Mouse (Mus musculus): ENCODE results near the gene Rasgef1b. TPM values are rescaled to one million over a fixed set of nuclear protein-coding genes. Genes with fewer than 3 reads are reported as not detected.

Rasgef1b gene
- polyA plus RNA-seq, 1 experiment = 63.5 TPM

- TF ChIP-seq CTCF (IDR thresholded peaks at IDR 0.05; ENCODE audit: extremely low read depth, insufficient read depth, low read length) = no peak
- TF ChIP-seq POLR2A (IDR thresholded peaks at IDR 0.05; ENCODE audit: extremely low read depth, insufficient read depth, low read length) = no peak
- Histone ChIP-seq H3K4me3 (ENCODE audit: insufficient read depth, low read length) (no peak overlapping the region), H3K27ac (ENCODE audit: insufficient read depth, low read length) (no peak overlapping the region), H3K4me1 (ENCODE audit: control insufficient read depth, insufficient read depth, low read length) (0 out of 2 replicates have a peak, but pooled peaks cover 1% of the 10 kb centered on the region)
Observed at GRCm38 (mm10) chr5:99292287-99292851, 436.5 kb downstream of the Rasgef1b start.

DNA sequence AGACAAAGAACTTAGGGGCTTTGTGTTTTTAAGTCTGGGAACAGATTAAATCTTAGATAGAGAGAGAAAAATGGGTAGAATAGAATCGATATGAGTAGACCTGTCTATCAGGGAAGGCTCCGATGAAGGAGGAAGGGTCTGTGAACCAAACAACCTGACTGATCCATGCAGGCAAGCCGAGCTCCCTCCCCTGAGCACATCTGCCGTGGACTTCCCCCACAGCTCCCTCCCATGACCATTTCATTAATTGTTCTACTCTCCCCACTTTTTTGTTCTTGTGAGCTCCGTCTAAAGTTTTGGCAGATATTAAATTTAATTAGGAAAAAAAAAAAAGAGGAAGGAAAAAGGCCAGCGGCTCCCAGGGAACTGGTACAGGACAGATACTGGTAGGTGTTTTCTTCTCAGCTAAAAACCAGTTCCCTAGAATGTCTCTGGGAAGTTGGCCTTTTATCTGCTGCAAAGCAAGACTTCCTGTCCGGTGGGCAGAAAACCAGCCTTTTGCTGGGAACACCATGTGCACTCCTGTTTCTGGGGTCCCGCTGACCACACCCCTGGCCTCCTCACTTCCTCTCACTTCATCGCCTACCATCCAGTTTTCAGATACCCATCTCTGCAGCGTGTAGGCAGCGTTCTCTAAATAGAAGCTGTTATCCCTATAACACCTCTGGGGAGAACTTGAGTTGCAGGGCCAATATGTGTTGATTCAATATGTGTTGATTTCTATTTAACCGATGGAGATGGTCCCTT lies 437.6 kb downstream of the Rasgef1b start:
- no peak for TF ChIP-seq POLR2A (IDR thresholded peaks at IDR 0.05; ENCODE audit: extremely low read depth, insufficient read depth, low read length)
- TF ChIP-seq CTCF (IDR thresholded peaks at IDR 0.05; ENCODE audit: extremely low read depth, insufficient read depth, low read length) = no peak
- Histone ChIP-seq H3K4me3 (ENCODE audit: insufficient read depth, low read length) (no peak overlapping the region), H3K27ac (ENCODE audit: insufficient read depth, low read length) (no peak overlapping the region), H3K4me1 (ENCODE audit: control insufficient read depth, insufficient read depth, low read length) (0 out of 2 replicates have a peak, but pooled peaks cover 1% of the 10 kb centered on the region)

DNA sequence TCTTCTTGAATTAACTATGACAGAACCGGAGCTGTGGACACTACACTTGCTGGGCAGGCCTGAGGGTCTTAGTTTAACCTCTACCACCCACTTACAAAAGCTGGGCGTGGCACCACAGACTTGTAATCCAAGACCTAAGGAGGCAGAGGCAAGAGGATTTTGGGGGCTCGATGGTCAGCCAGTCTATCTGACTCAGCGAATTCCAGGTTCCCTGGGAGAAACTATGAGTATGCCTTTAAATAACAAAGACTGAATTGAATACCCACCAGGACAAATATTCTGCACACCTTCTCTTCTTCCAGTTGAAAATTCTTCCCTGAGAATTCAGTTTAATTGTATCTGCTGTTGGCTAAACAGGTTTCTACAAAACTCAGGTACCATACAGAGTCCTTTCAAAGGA lies 440.6 kb downstream of the Rasgef1b start:
- Histone ChIP-seq H3K4me1 (ENCODE audit: control insufficient read depth, insufficient read depth, low read length) (0 out of 2 replicates have a peak, but pooled peaks cover 1% of the 10 kb centered on the region), H3K27ac (ENCODE audit: insufficient read depth, low read length) (no peak overlapping the region), H3K4me3 (ENCODE audit: insufficient read depth, low read length) (no peak overlapping the region)
- TF ChIP-seq CTCF (IDR thresholded peaks at IDR 0.05; ENCODE audit: extremely low read depth, insufficient read depth, low read length) (no peak), POLR2A (IDR thresholded peaks at IDR 0.05; ENCODE audit: extremely low read depth, insufficient read depth, low read length) (no peak)

DNA sequence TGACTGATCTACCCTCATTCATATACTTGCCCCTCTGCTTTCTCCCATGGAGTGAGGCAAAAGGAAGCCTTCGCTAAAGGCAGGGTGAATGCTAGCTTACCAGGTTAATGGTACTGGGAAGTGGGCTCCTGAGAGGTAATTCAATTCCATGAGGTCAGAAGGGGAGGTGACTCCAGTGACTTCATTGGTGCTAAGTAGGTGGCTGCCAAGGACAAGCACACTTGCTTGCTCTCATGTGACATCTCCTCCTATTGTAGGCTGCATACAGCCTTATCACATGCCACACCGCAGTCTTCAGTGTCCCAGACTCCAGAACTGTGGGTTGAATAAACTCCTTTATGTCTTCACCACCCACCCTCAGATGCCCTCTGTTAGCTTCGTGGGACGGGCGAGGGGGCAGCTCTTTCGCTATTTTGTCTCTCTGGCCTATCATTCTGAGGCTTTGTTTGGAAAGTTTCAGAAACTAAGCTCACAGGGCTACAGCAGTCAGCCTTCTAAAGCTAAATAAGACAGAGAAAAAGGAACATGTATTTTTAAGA lies 441.1 kb downstream of the Rasgef1b start:
- TF ChIP-seq CTCF (IDR thresholded peaks at IDR 0.05; ENCODE audit: extremely low read depth, insufficient read depth, low read length) (no peak), POLR2A (IDR thresholded peaks at IDR 0.05; ENCODE audit: extremely low read depth, insufficient read depth, low read length) (no peak)
- H3K4me1 ChIP-seq (ENCODE audit: control insufficient read depth, insufficient read depth, low read length) = 0 out of 2 replicates have a peak, but pooled peaks cover 1% of the 10 kb centered on the region
- H3K27ac ChIP-seq (ENCODE audit: insufficient read depth, low read length) = no peak overlapping the region
- no peak overlapping the region for H3K4me3 ChIP-seq (ENCODE audit: insufficient read depth, low read length)

GRCm38 (mm10) chr5:99286575-99286974 lies 442.3 kb downstream of the Rasgef1b start:
- H3K4me1 ChIP-seq (ENCODE audit: control insufficient read depth, insufficient read depth, low read length) = 0 out of 2 replicates have a peak, but pooled peaks cover 1% of the 10 kb centered on the region
- TF ChIP-seq CTCF (IDR thresholded peaks at IDR 0.05; ENCODE audit: extremely low read depth, insufficient read depth, low read length) = no peak
- TF ChIP-seq POLR2A (IDR thresholded peaks at IDR 0.05; ENCODE audit: extremely low read depth, insufficient read depth, low read length) = no peak
- no peak overlapping the region for H3K4me3 ChIP-seq (ENCODE audit: insufficient read depth, low read length)
- no peak overlapping the region for H3K27ac ChIP-seq (ENCODE audit: insufficient read depth, low read length)

GRCm38 (mm10) chr5:99286024-99286423 lies 442.8 kb downstream of the Rasgef1b start:
- Histone ChIP-seq H3K4me1 (ENCODE audit: control insufficient read depth, insufficient read depth, low read length) (0 out of 2 replicates have a peak, but pooled peaks cover 1% of the 10 kb centered on the region), H3K4me3 (ENCODE audit: insufficient read depth, low read length) (no peak overlapping the region), H3K27ac (ENCODE audit: insufficient read depth, low read length) (no peak overlapping the region)
- TF ChIP-seq POLR2A (IDR thresholded peaks at IDR 0.05; ENCODE audit: extremely low read depth, insufficient read depth, low read length) = no peak
- TF ChIP-seq CTCF (IDR thresholded peaks at IDR 0.05; ENCODE audit: extremely low read depth, insufficient read depth, low read length) = no peak

DNA sequence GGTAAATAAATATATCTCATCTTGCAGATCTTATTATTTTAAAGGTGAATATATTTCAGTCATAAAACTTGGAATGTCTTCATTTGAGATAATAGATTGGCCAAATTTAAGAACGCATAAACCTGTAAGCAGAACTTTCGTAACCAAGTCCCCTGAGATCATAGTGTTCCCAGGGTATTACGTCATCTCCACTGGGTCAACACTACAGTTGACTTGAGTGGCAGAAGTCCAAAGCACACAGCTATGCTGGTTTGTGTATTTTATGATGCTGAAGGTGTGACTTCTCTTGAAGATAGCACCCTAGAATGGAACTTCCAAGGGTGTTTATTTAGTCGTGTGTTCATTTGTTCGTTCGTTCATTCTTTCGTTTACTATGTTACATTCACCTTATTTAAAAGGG lies 444.5 kb downstream of the Rasgef1b start:
- H3K4me3 ChIP-seq (ENCODE audit: insufficient read depth, low read length) = no peak overlapping the region
- H3K4me1 ChIP-seq (ENCODE audit: control insufficient read depth, insufficient read depth, low read length) = 0 out of 2 replicates have a peak, but pooled peaks cover 1% of the 10 kb centered on the region
- H3K27ac ChIP-seq (ENCODE audit: insufficient read depth, low read length) = no peak overlapping the region
- TF ChIP-seq CTCF (IDR thresholded peaks at IDR 0.05; ENCODE audit: extremely low read depth, insufficient read depth, low read length) (no peak), POLR2A (IDR thresholded peaks at IDR 0.05; ENCODE audit: extremely low read depth, insufficient read depth, low read length) (no peak)

DNA sequence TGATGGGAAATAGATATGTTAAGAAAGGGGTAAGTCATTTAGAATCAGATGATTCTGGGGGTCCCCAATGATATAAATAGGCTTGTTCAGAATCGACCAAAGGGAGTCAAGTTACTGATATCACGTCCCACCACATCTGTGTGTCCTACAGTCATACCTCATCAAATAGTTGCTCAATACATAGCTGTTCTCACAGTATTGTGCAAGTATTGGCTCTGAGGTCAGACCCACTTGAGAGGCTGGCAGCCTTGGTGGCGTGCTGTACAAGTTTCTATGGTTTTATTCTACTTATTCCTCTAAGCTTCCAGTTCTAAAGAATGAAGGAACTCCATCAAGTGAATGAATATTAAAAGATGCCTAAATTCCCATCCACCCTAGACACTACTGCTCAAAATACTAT lies 445.2 kb downstream of the Rasgef1b start:
- H3K4me3 ChIP-seq (ENCODE audit: insufficient read depth, low read length) = no peak overlapping the region
- TF ChIP-seq CTCF (IDR thresholded peaks at IDR 0.05; ENCODE audit: extremely low read depth, insufficient read depth, low read length) (no peak), POLR2A (IDR thresholded peaks at IDR 0.05; ENCODE audit: extremely low read depth, insufficient read depth, low read length) (no peak)
- 0 out of 2 replicates have a peak, but pooled peaks cover 1% of the 10 kb centered on the region for H3K4me1 ChIP-seq (ENCODE audit: control insufficient read depth, insufficient read depth, low read length)
- H3K27ac ChIP-seq (ENCODE audit: insufficient read depth, low read length) = no peak overlapping the region

GRCm38 (mm10) chr5:99280536-99280935 lies 448.3 kb downstream of the Rasgef1b start:
- TF ChIP-seq POLR2A (IDR thresholded peaks at IDR 0.05; ENCODE audit: extremely low read depth, insufficient read depth, low read length) (no peak), CTCF (IDR thresholded peaks at IDR 0.05; ENCODE audit: extremely low read depth, insufficient read depth, low read length) (no peak)
- Histone ChIP-seq H3K4me1 (ENCODE audit: control insufficient read depth, insufficient read depth, low read length) (no peaks in the 10 kb centered on the region), H3K4me3 (ENCODE audit: insufficient read depth, low read length) (no peak overlapping the region), H3K27ac (ENCODE audit: insufficient read depth, low read length) (no peak overlapping the region)

All from cortical plate, adult 2 months (tissue).